Mouse (Mus musculus) cerebellum, adult 8-10 months (tissue): Measurements from ENCODE around the gene Gdf1.

Experiments
- DNase-seq: peaks from one replicate; pipeline ENCODE4 v3.0.0; 2022

Gdf1 gene

DNA sequence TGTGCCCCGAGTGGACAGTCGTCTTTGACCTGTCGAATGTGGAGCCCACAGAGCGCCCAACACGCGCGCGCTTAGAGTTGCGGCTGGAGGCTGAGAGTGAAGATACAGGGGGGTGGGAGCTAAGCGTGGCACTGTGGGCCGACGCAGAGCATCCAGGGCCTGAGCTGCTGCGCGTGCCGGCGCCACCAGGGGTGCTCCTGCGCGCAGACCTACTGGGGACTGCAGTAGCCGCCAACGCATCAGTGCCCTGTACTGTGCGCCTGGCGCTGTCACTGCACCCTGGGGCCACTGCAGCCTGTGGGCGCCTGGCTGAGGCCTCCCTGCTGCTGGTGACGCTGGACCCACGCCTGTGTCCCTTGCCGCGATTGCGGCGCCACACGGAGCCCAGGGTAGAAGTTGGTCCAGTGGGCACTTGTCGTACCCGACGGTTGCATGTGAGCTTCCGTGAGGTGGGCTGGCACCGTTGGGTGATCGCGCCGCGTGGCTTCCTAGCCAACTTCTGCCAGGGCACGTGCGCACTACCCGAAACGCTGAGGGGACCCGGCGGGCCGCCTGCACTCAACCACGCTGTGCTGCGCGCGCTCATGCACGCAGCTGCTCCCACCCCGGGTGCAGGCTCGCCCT, 1.2 kb downstream of the Gdf1 start:
- DNase-seq, result no peak

- no peak for DNase-seq
These were observed 1.9 kb downstream of the Gdf1 start for GRCm38 (mm10) chr8:70331526-70331925.

DNA sequence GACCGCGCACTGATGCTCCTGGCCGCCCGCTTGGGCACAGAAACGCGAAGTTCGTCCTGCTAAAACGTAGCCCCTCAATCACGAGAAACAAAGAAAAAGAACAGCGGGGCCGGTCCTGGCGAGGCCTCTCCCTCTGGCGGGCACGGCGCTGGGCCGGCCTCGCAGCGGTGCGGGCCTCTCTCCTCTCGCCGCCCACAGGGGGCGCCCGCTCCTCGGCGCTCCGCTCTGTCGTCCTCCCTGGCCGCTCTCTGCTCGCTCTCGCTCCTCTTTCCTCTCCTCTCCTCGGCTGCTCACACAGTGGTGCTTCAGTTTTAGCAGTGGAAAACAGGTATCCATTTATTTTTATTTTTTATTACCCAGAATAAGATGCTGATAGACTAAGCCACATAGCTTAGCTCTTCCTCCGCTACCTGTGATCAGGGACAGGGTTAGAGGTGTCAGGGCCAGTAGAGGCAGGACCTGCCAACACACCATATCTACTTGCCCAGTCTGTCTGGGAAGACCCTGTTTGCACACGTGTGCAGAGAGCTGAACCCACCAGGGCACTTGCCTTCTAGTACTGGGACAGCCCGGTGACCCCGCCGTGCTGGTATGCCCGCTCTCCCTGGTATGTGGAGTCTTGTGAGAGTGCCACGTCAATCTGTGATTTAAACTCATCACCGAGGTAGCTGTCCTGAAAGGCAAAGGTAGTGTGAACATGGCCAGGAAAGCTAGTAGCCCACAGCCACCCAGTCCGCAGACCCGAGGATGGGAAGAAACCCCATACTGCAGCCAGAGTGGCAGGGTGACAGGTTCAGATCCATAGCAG, 2.7 kb downstream of the Gdf1 start:
- peak; percentile 86 for DNase-seq

DNA sequence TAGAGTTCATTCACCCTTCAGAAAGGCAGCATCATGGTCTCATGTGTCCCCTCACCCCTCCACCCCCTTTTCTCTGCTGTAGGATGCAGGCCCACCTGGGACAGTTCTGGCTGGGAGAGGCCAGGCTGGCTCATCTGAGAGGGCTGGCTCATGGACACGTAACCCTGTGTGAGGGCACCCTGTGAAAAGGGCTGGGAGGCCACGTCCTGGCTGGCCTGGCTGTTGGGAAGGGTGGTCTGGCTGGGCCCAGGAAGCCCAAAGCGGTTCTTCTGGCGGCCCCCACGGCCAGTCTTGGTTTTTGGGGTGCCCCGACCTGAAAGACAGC, 3.2 kb downstream of the Gdf1 start:
- DNase-seq, result no peak

GRCm38 (mm10) chr8:70338931-70339330, 9.3 kb downstream of the Gdf1 start:
- DNase-seq, result no peak

GRCm38 (mm10) chr8:70340659-70341058, 11.0 kb downstream of the Gdf1 start:
- no peak for DNase-seq

GRCm38 (mm10) chr8:70342007-70342406, 12.4 kb downstream of the Gdf1 start:
- peak; percentile 61 for DNase-seq

GRCm38 (mm10) chr8:70343076-70343475, 13.5 kb downstream of the Gdf1 start:
- no peak for DNase-seq

GRCm38 (mm10) chr8:70343696-70344095, 14.1 kb downstream of the Gdf1 start:
- DNase-seq, result no peak

GRCm38 (mm10) chr8:70344279-70344678, 14.7 kb downstream of the Gdf1 start:
- DNase-seq, result no peak

DNA sequence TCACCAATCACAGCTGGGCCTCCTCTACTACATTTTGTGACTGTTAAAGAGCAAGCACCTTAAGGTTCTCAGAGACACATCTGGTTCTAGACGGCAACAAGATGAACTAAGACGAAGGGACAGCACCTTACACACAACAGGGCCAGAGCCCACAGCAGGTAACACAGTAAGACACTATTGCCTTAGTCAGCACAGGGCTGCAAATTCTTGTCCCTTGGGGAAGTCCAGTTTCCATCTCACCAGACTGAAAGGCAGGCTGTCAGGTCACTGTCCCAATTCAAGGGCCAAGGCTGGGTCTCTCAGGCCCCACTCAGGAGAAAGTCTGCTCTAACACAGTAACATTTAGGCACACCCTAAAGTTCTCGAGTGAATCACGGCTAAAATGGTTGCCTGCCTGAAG, 17.8 kb downstream of the Gdf1 start:
- no peak for DNase-seq

GRCm38 (mm10) chr8:70347860-70348420, 18.3 kb downstream of the Gdf1 start:
- no peak for DNase-seq

DNA sequence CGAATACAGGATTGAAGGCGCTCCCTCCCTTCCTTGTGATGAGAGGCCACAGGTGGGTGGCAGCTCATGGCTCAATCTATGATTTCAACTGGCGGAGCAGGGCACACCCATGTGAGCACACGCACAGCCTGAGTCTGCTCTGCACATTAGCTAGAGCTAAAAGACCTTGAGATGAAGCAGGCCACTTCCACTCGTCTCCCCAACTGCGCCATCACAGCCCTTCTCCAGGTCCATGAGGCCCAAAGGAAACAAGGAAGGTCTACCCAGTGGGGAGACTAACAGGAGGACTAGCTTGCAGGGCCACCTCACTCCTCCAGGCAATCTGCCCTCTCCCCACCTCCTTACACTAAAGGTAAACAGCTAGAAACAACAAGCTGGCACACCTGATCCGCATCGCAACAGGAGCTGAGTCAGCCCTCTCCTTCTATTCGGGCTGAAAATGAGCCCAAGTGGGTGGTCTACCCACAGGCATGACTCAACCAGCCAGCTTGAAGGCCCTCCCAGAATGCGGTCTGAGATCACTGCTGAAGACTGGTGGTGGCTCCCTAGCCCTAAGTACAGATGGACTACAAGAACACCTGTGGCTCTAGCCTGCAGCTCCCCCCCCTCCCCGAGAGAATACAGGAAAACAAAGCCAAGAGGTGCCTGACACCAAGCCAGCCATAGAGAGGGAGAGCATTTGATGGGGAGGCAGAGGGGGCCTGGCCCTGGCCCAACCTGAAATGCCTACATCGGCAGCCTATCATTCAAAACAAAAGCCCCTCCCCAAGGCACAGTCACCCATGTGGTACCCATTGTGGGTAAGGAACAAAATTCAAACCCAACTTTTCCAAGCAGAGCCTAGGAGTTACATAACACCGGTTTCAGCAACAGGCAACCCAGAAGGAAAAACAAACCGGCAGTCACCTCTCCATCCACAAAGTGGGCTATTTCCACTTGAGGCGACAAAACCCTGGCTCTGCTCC, 21.7 kb downstream of the Gdf1 start:
- no peak for DNase-seq

GRCm38 (mm10) chr8:70352000-70352384, 22.4 kb downstream of the Gdf1 start:
- DNase-seq, result peak; percentile 25

- peak; percentile 50 for DNase-seq
These were observed 23.1 kb downstream of the Gdf1 start for GRCm38 (mm10) chr8:70352657-70353151.

DNA sequence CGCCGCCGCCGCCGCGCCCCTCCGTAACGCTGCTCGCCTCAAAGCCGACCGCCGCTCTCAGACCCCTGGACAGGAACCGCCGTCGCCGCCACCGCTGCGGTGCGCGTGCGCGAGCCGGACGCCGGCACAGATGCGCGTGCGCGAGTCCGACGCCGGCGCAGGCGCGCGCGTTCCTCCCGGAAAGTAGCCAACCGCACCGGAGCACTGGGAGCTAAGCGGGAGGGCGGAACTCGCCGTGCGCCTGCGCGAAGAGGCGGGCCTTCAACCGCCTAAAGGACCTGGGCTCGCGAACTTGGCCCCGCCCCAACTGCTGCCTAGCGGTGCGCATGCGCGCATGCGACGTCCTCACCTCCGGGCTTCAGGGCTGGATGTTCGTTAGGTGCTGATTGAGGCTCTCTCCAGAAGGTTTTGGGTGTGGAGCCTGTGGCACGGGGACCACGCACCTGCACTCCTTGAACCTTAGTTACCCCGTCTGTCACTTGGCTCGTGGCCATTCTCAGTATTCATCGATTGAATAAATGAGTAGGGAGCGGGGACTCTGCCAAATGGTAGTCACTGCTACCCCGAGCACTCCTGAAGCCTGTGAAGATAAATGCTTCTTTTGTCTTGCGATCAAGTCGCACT, 23.7 kb downstream of the Gdf1 start, which contains the start of gene Upf1:
Upf1 (minus strand) TSS at position 85 of the 624 bp plus-strand sequence.
- DNase-seq, result peak; percentile 100

DNA sequence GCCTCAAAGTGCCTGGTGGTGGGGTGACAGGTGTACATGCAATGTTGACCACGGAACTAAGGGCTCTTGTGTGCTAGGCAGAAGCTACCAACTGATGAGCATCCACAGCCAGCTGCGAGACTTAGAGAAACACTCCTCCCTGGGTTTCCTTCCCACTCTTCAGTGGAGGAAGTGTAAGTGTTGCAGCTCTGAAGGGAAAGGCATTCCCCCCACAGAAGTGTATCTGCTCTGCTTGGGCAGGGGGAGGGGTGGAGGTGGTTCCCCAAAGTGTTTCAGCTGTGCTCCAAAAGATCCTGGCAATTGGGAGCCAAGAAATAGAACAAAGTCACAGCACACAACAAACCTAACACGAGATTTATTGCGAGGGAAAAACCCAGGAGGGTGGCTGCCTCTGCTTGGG, 24.4 kb downstream of the Gdf1 start:
- DNase-seq, result no peak

DNA sequence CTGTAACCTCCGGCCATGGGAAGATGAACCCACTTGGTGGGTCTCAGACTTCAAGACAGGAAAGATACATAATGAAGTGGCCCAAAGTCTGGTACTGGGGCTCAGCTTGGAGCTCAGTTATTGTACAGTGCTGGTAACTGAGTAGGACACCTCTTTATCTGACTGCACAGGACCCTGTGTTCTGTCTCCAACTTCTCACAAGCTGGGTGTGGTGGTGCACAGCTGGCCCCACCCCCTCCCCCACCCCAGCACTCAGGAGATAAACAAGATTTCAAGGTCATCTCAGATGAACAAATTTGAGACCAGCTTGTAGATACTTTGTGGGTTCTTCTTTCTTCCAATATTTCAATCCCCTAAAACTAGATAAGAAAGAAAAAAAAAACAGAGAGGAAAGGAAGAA, 26.5 kb downstream of the Gdf1 start:
- no peak for DNase-seq

DNA sequence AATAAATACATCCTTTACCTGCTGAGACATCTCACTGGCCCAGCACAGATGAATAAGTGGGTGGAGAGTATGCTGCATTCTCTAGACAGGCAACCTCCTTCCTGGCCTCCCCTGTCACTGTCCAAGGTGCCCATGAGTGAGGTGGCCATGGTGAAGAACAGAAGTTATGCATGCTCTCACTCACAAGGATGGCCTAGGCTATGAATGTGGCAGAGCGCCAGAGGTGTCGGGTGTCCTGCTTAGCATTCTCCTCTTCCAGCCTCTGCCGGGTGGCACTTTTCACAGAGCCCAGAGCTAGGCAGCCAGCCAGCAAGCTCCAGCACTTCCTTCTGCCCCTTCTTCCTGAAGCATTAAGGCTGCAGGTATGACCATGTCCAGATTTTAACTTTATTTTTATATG, 29.8 kb downstream of the Gdf1 start:
- DNase-seq, result no peak

GRCm38 (mm10) chr8:70360769-70361168, 31.2 kb downstream of the Gdf1 start:
- DNase-seq, result no peak

- no peak for DNase-seq
These were observed 31.9 kb downstream of the Gdf1 start for GRCm38 (mm10) chr8:70361484-70362032.

GRCm38 (mm10) chr8:70364066-70364465, 34.4 kb downstream of the Gdf1 start:
- DNase-seq, result no peak
